7 mouse cellular contexts compared by ENCODE assay signal in genomic region chr9:108517931-108518332, GRCm38 (mm10). TPM values are rescaled to one million over a fixed set of nuclear protein-coding genes. Genes with fewer than 3 reads are reported as not detected.
DNase-seq lines count a peak whose midpoint lies in the region; ATAC-seq and TF ChIP-seq lines count a peak whose summit lies in the region.

No protein-coding gene starts in this region.

- peak overlapping the region; percentile 75 for H3K4me2 ChIP-seq in forebrain, postnatal 0 days (ENCODE audit: low read depth)

- H3K4me1 ChIP-seq in forebrain, postnatal 0 days (ENCODE audit: insufficient read depth), result peaks cover 10% of the 10 kb centered on the region
- peaks cover 22% of the 10 kb centered on the region for H3K4me1 ChIP-seq in limb, embryonic 10.5 days

- DNase-seq in ovary, postnatal 14 days (ENCODE audit: low spot score), result peak; percentile 18
- no peak for DNase-seq in ovary, postnatal 10 days (ENCODE audit: low spot score)
- peak; percentile 80 for DNase-seq in brain, adult 2 months (ENCODE audit: low read depth, low spot score)
- DNase-seq in forebrain, postnatal 0 days, result peak; percentile 70
- no peak for DNase-seq in limb, embryonic 10.5 days (ENCODE audit: low spot score)
- DNase-seq in naive thymus-derived CD4-positive, alpha-beta T cell, adult 2 months (ENCODE audit: low read depth), result peak; percentile 85
- no peak for DNase-seq in urinary bladder, postnatal 4 days (ENCODE audit: low spot score in 2 of 2)

- WGBS in forebrain, postnatal 0 days, result 0% methylated on average over 13 of the region's 13 CpGs
- under 1% methylated on average over 13 of the region's 13 CpGs for WGBS in limb, embryonic 10.5 days

- no peaks in the 10 kb centered on the region for H3K27me3 ChIP-seq in forebrain, postnatal 0 days (ENCODE audit: insufficient read depth, low read length)
- no peaks in the 10 kb centered on the region for H3K27me3 ChIP-seq in limb, embryonic 10.5 days (ENCODE audit: low read depth, poor library complexity, severe bottlenecking)

- peak overlapping the region; percentile 100 for H3K27ac ChIP-seq in forebrain, postnatal 0 days (ENCODE audit: low read depth, low read length)
- H3K27ac ChIP-seq in limb, embryonic 10.5 days, result peak overlapping the region; percentile 99

- TF ChIP-seq CTCF in forebrain, postnatal 0 days (IDR thresholded peaks at IDR 0.05; ENCODE audit: low read depth), result 0 out of 2 replicates have a peak, but pooled peaks have one; percentile 1

- H3K4me3 ChIP-seq in forebrain, postnatal 0 days (ENCODE audit: low read depth, low read length), result peak overlapping the region; percentile 87
- peak overlapping the region; percentile 93 for H3K4me3 ChIP-seq in limb, embryonic 10.5 days

- H3K9me3 ChIP-seq in forebrain, postnatal 0 days (ENCODE audit: low read length), result no peaks in the 10 kb centered on the region
- H3K9me3 ChIP-seq in limb, embryonic 10.5 days (replicated peaks), result no peaks in the 10 kb centered on the region

- H3K36me3 ChIP-seq in forebrain, postnatal 0 days (ENCODE audit: insufficient read depth), result peaks cover 26% of the 10 kb centered on the region
- peaks cover 68% of the 10 kb centered on the region for H3K36me3 ChIP-seq in limb, embryonic 10.5 days

- H3K9ac ChIP-seq in forebrain, postnatal 0 days, result peak overlapping the region; percentile 95

- peak; percentile 8; the same call in 1 of the 2 replicates for ATAC-seq in forebrain, postnatal 0 days

RNA-seq across cellular contexts. Expression of gene Qrich1, which starts 1.3 kb away (rescaled TPM):
- 206 and 265 TPM in 2 replicates for total RNA-seq in forebrain, postnatal 0 days (2014; rRNA removed)
- polyA plus RNA-seq in forebrain, postnatal 0 days (2015; fragmentation: Nextera tagmentation; extraction: Ambion mirVana), result 109 and 123 TPM in 2 replicates
- 170 and 173 TPM in 2 replicates for polyA plus RNA-seq in limb, embryonic 10.5 days (2016; fragmentation: Nextera tagmentation; extraction: Ambion mirVana)

RNA-seq across cellular contexts. Expression of gene Qars, which starts 10.4 kb away (rescaled TPM):
- 121 and 155 TPM in 2 replicates for total RNA-seq in forebrain, postnatal 0 days (2014; rRNA removed)
- 55.1 and 59.5 TPM in 2 replicates for polyA plus RNA-seq in forebrain, postnatal 0 days (2015; fragmentation: Nextera tagmentation; extraction: Ambion mirVana)
- polyA plus RNA-seq in limb, embryonic 10.5 days (2016; fragmentation: Nextera tagmentation; extraction: Ambion mirVana), result 124 and 127 TPM in 2 replicates

RNA-seq across cellular contexts. Expression of gene Usp19, which starts 27.5 kb away (rescaled TPM):
- total RNA-seq in forebrain, postnatal 0 days (2014; rRNA removed), result 90.3 and 97.0 TPM in 2 replicates
- 32.2 and 41.5 TPM in 2 replicates for polyA plus RNA-seq in forebrain, postnatal 0 days (2015; fragmentation: Nextera tagmentation; extraction: Ambion mirVana)
- polyA plus RNA-seq in limb, embryonic 10.5 days (2016; fragmentation: Nextera tagmentation; extraction: Ambion mirVana), result 87.2 and 107 TPM in 2 replicates

RNA-seq across cellular contexts. Expression of gene Lamb2, which starts 38.4 kb away (rescaled TPM):
- 22.5 and 36.3 TPM in 2 replicates for total RNA-seq in forebrain, postnatal 0 days (2014; rRNA removed)
- polyA plus RNA-seq in forebrain, postnatal 0 days (2015; fragmentation: Nextera tagmentation; extraction: Ambion mirVana), result 9.1 and 12.5 TPM in 2 replicates
- 19.7 and 31.6 TPM in 2 replicates for polyA plus RNA-seq in limb, embryonic 10.5 days (2016; fragmentation: Nextera tagmentation; extraction: Ambion mirVana)

RNA-seq across cellular contexts. Expression of gene Impdh2, which starts 42.2 kb away (rescaled TPM):
- total RNA-seq in forebrain, postnatal 0 days (2014; rRNA removed), result 115 and 129 TPM in 2 replicates
- polyA plus RNA-seq in forebrain, postnatal 0 days (2015; fragmentation: Nextera tagmentation; extraction: Ambion mirVana), result 102 and 106 TPM in 2 replicates
- 255 and 288 TPM in 2 replicates for polyA plus RNA-seq in limb, embryonic 10.5 days (2016; fragmentation: Nextera tagmentation; extraction: Ambion mirVana)

Comparison
In these comparisons a context has a peak if more than half of its experiments do, and no peak if none do; other contexts are left out.
1. DNase-seq: peak in ovary, postnatal 14 days (single experiment), brain, adult 2 months (single experiment), forebrain, postnatal 0 days (single experiment) and naive thymus-derived CD4-positive, alpha-beta T cell, adult 2 months (single experiment); none in ovary, postnatal 10 days (single experiment), limb, embryonic 10.5 days (single experiment) and urinary bladder, postnatal 4 days (0 of 2).